Mouse (Mus musculus): ENCODE results near the gene Mrpl57.
"Not testable (repeated sequence)": the region's sequence is repeated elsewhere in the genome, so short reads cannot be mapped to it uniquely, and the experiment has no call there.

The Mrpl57 gene

GRCm38 (mm10) chr14:57825788-57826751 lies at the start of gene Mrpl57, which contains the start of gene Ska3:
TSS of gene Mrpl57 (plus strand) at chr14:57826234.
TSS of gene Ska3 (minus strand) at chr14:57826185.
- DNase-seq = peak; percentile 84

- no peak for DNase-seq
These were observed 38.6 kb upstream of the Mrpl57 start for GRCm38 (mm10) chr14:57787406-57787805.

- DNase-seq = no peak
These were observed 36.7 kb upstream of the Mrpl57 start for GRCm38 (mm10) chr14:57789311-57789710.

- DNase-seq = no peak
These were observed 36.3 kb upstream of the Mrpl57 start for GRCm38 (mm10) chr14:57789759-57790158.

GRCm38 (mm10) chr14:57791171-57791570 lies 34.9 kb upstream of the Mrpl57 start:
- DNase-seq = no peak

- no peak for DNase-seq
These were observed 28.5 kb upstream of the Mrpl57 start for GRCm38 (mm10) chr14:57797551-57797950.

- peak; percentile 98 for DNase-seq
These were observed 27.8 kb upstream of the Mrpl57 start, which contains the start of gene Sap18 for GRCm38 (mm10) chr14:57797991-57798931. TSS of gene Sap18 (plus strand) at chr14:57798180.

- no peak for DNase-seq
These were observed 22.3 kb upstream of the Mrpl57 start for GRCm38 (mm10) chr14:57803731-57804130.

- no peak for DNase-seq
These were observed 17.5 kb upstream of the Mrpl57 start for GRCm38 (mm10) chr14:57808558-57808957.

- DNase-seq = no peak
These were observed 15.1 kb upstream of the Mrpl57 start for GRCm38 (mm10) chr14:57810886-57811285.

- DNase-seq = no peak
These were observed 14.2 kb upstream of the Mrpl57 start for GRCm38 (mm10) chr14:57811844-57812243.

- DNase-seq = no peak
These were observed 5.2 kb upstream of the Mrpl57 start for GRCm38 (mm10) chr14:57820839-57821238.

GRCm38 (mm10) chr14:57827284-57827683 lies 1.2 kb downstream of the Mrpl57 start:
- DNase-seq = no peak

GRCm38 (mm10) chr14:57833526-57833925 lies 7.5 kb downstream of the Mrpl57 start:
- DNase-seq = no peak

- no peak for DNase-seq
These were observed 9.1 kb downstream of the Mrpl57 start for GRCm38 (mm10) chr14:57835157-57835556.

GRCm38 (mm10) chr14:57844535-57844934 lies 18.5 kb downstream of the Mrpl57 start:
- no peak for DNase-seq

GRCm38 (mm10) chr14:57848061-57848460 lies 22.0 kb downstream of the Mrpl57 start:
- not testable (repeated sequence) for DNase-seq

GRCm38 (mm10) chr14:57848646-57849045 lies 22.6 kb downstream of the Mrpl57 start:
- DNase-seq = no peak

GRCm38 (mm10) chr14:57850330-57850729 lies 24.3 kb downstream of the Mrpl57 start:
- DNase-seq = no peak

- DNase-seq = no peak
These were observed 26.9 kb downstream of the Mrpl57 start for GRCm38 (mm10) chr14:57852961-57853360.

- DNase-seq = not testable (repeated sequence)
These were observed 30.0 kb downstream of the Mrpl57 start for GRCm38 (mm10) chr14:57856037-57856436.

GRCm38 (mm10) chr14:57858601-57859000 lies 32.6 kb downstream of the Mrpl57 start:
- no peak for DNase-seq

GRCm38 (mm10) chr14:57859520-57859919 lies 33.5 kb downstream of the Mrpl57 start:
- no peak for DNase-seq
